ENCODE assay signal across 31 mouse cellular contexts in genomic region chr4:68156499-68156898, GRCm38 (mm10).
"Had no signal": no experiment of that assay in that cellular context is flagged by ENCODE, and none has a peak within 500 bp of the region (broad histone marks: within the 10 kb centered on the region; RNA-seq: fewer than 3 reads in every experiment).

No protein-coding gene starts in this region.

- DNase-seq: left cerebral cortex, postnatal 4 days; liver; liver, embryonic 13.5 days; liver, postnatal 0 days; lung, adult 18-20 months; lung, adult 2 months; lung, embryonic 14.5 days; lung, postnatal 10 days; lung, postnatal 14 days; lung, postnatal 36 days; lung, postnatal 4 days; midbrain, embryonic 14.5 days had no signal

- H3K27ac ChIP-seq: limb, embryonic 10.5 days; limb, embryonic 12.5 days; limb, embryonic 13.5 days; limb, embryonic 15.5 days; liver, embryonic 12.5 days; liver, embryonic 13.5 days; liver, embryonic 14.5 days; liver, embryonic 15.5 days; lung, embryonic 15.5 days; macrophage; midbrain, embryonic 10.5 days; midbrain, embryonic 12.5 days; midbrain, embryonic 13.5 days; midbrain, embryonic 15.5 days had no signal

- H3K36me3 ChIP-seq: limb, embryonic 10.5 days; limb, embryonic 12.5 days; limb, embryonic 13.5 days; limb, embryonic 15.5 days; liver, embryonic 12.5 days; liver, embryonic 13.5 days; liver, embryonic 15.5 days; lung, embryonic 15.5 days; midbrain, embryonic 10.5 days; midbrain, embryonic 12.5 days; midbrain, embryonic 13.5 days; midbrain, embryonic 15.5 days had no signal

- H3K4me2 ChIP-seq: limb, embryonic 12.5 days; limb, embryonic 13.5 days; limb, embryonic 15.5 days; liver, embryonic 11.5 days; liver, embryonic 12.5 days; liver, embryonic 13.5 days; liver, embryonic 15.5 days; lung, embryonic 14.5 days; lung, embryonic 15.5 days; midbrain, embryonic 11.5 days; midbrain, embryonic 12.5 days; midbrain, embryonic 13.5 days; midbrain, embryonic 15.5 days had no signal

- H3K4me1 ChIP-seq: limb, embryonic 10.5 days; limb, embryonic 12.5 days; limb, embryonic 13.5 days; limb, embryonic 15.5 days; liver, embryonic 12.5 days; liver, embryonic 13.5 days; liver, embryonic 15.5 days; lung, embryonic 15.5 days; megakaryocyte, embryonic 14.5 days; midbrain, embryonic 10.5 days; midbrain, embryonic 12.5 days; midbrain, embryonic 13.5 days; midbrain, embryonic 15.5 days had no signal

- H3K9ac ChIP-seq: limb, embryonic 12.5 days; limb, embryonic 13.5 days; limb, embryonic 15.5 days; liver, embryonic 12.5 days; liver, embryonic 13.5 days; liver, embryonic 14.5 days; liver, embryonic 15.5 days; liver, postnatal 0 days; lung, embryonic 14.5 days; lung, embryonic 15.5 days; midbrain, embryonic 12.5 days; midbrain, embryonic 13.5 days; midbrain, embryonic 15.5 days had no signal

- H3K27me3 ChIP-seq: limb, embryonic 12.5 days; limb, embryonic 13.5 days; limb, embryonic 15.5 days; liver, embryonic 12.5 days; liver, embryonic 13.5 days; liver, embryonic 15.5 days; lung, embryonic 15.5 days; megakaryocyte, embryonic 14.5 days; midbrain, embryonic 12.5 days; midbrain, embryonic 13.5 days; midbrain, embryonic 15.5 days had no signal

- H3K9me3 ChIP-seq: limb, embryonic 10.5 days; limb, embryonic 12.5 days; limb, embryonic 13.5 days; limb, embryonic 15.5 days; liver, embryonic 12.5 days; liver, embryonic 13.5 days; liver, embryonic 15.5 days; lung, embryonic 15.5 days; megakaryocyte, embryonic 14.5 days; midbrain, embryonic 10.5 days; midbrain, embryonic 12.5 days; midbrain, embryonic 13.5 days; midbrain, embryonic 15.5 days had no signal

- ATAC-seq: liver, embryonic 12.5 days; liver, postnatal 0 days; lung, postnatal 0 days; midbrain, embryonic 13.5 days; midbrain, embryonic 15.5 days; midbrain, embryonic 16.5 days had no signal

- H3K4me3 ChIP-seq: limb, embryonic 10.5 days; limb, embryonic 12.5 days; limb, embryonic 13.5 days; limb, embryonic 15.5 days; liver, embryonic 12.5 days; liver, embryonic 13.5 days; liver, embryonic 15.5 days; lung, embryonic 15.5 days; megakaryocyte, embryonic 14.5 days; midbrain, embryonic 10.5 days; midbrain, embryonic 12.5 days; midbrain, embryonic 13.5 days; midbrain, embryonic 15.5 days; myocyte had no signal
